Mouse (Mus musculus) thymus, postnatal 14 days (tissue): ENCODE measurements around the gene Prkce.
A peak's percentile ranks its signal among the peaks of the same experiment; 100 is the strongest.

ENCODE experiments used
- DNase-seq: peaks from one replicate; pipeline ENCODE4 v3.0.0; 2021

Gene Prkce

GRCm38 (mm10) chr17:86531231-86531630 is 363.6 kb downstream of the Prkce start:
- DNase-seq, result no peak

GRCm38 (mm10) chr17:86532783-86533548 is 365.4 kb downstream of the Prkce start:
- DNase-seq, result no peak

- no peak for DNase-seq
Measured at GRCm38 (mm10) chr17:86533549-86533851, 365.9 kb downstream of the Prkce start.

- DNase-seq, result no peak
Measured at GRCm38 (mm10) chr17:86535096-86535495, 367.5 kb downstream of the Prkce start.

- peak; percentile 82 for DNase-seq
Measured at GRCm38 (mm10) chr17:86535827-86536656, 368.5 kb downstream of the Prkce start.

DNA sequence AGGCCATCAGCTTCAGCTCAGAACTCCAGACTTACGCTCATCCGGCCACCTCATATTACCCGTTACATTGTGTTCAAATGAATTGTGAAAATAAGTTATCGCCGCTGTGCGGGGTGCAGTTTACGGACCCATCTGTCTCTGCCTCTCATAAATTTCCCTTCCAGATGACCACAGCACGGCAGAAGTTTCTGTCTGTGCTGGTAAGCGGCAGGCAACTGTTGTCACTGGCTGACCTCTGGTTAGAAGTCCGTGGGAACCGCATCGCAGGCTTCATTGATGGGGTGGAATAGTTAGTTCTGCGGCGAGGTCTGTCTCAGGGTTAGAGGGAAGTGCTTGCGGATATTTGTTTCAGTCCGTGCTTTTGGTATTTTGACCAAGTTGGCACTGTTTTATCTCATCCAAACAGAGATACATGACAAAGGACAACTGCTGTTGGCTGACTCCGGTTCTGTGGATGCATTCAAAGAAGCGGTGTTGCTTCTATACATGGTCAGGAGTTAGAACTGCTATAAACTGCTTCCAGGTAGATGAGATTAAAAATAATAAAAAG is 372.4 kb downstream of the Prkce start:
- no peak for DNase-seq

GRCm38 (mm10) chr17:86546529-86546928 is 378.9 kb downstream of the Prkce start:
- no peak for DNase-seq

- no peak for DNase-seq
Measured at GRCm38 (mm10) chr17:86549128-86549527, 381.5 kb downstream of the Prkce start.

DNA sequence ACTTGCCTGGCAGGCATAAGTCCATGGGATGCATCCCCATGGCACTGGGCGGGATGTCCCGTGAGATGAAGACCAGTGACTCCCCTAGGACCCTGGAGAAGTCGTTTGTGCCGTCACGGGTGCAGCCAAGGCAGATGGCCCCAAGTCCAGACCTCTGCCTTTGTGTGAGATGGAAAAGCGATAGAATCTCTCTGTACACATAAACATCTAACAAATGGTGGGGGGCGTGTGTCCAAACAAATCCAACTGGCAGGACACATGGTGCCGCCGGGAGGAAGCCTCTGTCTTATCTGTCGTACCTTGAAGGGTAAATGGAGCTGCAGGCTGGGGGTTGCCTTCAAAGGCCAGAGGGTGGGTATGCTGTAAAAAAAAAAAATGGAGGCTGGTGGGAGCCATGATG is 384.0 kb downstream of the Prkce start:
- DNase-seq, result no peak

- DNase-seq, result no peak
Measured at GRCm38 (mm10) chr17:86551995-86552394, 384.4 kb downstream of the Prkce start.

GRCm38 (mm10) chr17:86559206-86559891 is 391.8 kb downstream of the Prkce start:
- DNase-seq, result no peak

GRCm38 (mm10) chr17:86560499-86560898 is 392.9 kb downstream of the Prkce start:
- DNase-seq, result no peak

GRCm38 (mm10) chr17:86570491-86570890 is 402.9 kb downstream of the Prkce start:
- DNase-seq, result no peak

- no peak for DNase-seq
Measured at GRCm38 (mm10) chr17:86571266-86571665, 403.7 kb downstream of the Prkce start.

- no peak for DNase-seq
Measured at GRCm38 (mm10) chr17:86572136-86572535, 404.6 kb downstream of the Prkce start.

- DNase-seq, result no peak
Measured at GRCm38 (mm10) chr17:86572576-86572975, 405.0 kb downstream of the Prkce start.

GRCm38 (mm10) chr17:86573596-86574248 is 406.1 kb downstream of the Prkce start:
- DNase-seq, result no peak

GRCm38 (mm10) chr17:86580724-86581123 is 413.1 kb downstream of the Prkce start:
- DNase-seq, result no peak

DNA sequence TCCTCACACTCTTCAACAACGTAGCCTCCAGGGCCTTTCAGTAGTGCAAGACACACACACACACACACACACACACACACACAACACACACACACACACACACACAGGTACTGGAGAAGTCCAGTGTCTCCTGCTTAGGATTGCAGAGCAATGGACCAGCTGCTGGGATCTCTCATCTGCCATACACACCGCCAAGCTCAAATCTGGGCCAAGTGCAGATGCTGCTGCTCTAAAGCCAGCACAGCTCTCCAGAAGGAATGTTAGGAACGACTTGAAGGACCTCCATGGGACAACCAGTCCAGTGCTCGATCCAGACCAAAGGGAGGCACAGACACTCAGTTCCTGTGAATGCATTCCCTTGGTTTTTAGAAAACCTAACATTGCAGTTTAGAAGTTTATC is 414.8 kb downstream of the Prkce start:
- DNase-seq, result no peak

DNA sequence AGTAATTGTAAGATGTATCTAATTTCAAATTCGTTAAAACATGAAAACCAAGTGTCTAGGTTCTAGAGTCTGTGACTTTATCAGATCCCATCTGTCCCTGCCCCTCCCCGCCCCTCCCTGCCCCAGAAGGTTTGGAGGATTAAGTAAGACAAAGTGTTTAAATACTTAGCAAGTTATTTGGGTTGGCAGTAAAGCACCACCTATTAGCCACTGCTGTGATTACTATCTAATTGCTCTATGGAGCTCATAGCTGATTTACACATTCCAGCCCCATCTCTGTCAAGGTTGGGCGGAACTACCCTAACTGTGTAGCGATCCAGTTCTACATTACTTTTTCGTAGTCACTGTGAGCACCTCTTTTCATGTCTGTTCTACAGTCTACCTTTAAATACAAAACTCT is 418.9 kb downstream of the Prkce start:
- no peak for DNase-seq

DNA sequence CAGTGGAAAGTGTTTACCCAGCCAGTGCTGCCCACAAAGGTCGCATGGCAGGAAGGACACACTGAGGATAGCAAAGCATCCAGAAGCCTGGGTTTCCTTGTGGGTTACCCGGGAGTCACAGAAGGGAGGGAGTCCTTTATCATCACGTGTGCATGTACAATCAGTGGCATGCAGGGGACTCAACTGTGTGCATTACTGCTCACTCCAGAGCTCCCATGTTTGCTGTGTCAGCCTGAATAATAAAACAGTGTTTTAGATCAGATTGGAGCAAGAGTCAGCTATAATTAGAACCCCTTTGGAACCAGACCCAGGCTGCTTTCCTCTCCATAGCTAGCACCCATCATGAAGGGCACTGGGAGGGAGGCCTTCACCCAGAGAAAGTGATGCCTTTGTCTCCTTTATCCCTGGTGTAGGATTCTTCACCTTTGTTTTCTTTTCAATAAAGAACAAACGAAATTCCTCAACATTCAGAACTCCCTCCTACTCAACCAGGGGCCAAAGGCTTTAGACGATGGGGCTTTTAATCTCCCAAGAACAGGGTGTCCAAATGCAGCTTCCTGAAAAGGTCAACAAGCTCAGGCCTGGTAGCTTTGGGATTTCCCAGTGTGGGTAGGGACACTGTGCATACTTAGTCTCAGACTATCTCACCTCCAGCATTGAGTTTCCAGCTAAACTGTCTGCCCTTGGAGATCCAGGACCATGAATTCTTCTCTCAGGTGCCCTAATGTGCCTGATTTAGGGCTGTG is 421.3 kb downstream of the Prkce start:
- DNase-seq, result no peak

DNA sequence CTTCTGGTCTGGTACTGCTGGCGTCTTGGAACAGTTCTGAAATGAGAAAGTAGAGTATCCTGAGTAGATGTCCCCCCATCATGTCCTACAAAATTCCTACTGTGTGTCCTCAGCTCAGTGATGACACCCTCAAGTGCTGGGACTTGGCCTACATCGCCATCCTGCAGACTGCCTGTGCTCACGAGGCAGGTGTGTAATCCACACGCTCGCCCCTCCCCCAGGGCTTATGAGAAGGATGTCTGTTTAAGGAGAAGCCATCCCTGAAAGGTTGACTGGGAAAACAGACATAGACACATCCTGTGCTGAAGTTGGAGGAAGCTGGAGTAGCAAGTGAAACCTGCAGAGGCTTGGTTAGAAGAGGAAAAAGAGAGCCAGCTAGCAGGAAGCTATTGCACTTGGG is 422.1 kb downstream of the Prkce start:
- DNase-seq, result no peak
